Comparison of ENCODE assay signal across 25 mouse cellular contexts in genomic region chr9:34635696-34636095, GRCm38 (mm10).
DNase-seq lines count a peak whose midpoint lies in the region; ATAC-seq lines count a peak whose summit lies in the region.
"Had no signal": no experiment of that assay in that cellular context is flagged by ENCODE, and none has a peak within 500 bp of the region (broad histone marks: within the 10 kb centered on the region; RNA-seq: fewer than 3 reads in every experiment).

No protein-coding gene starts in this region.

- H3K36me3 ChIP-seq in hindbrain, embryonic 15.5 days = no peaks in the 10 kb centered on the region
- H3K36me3 ChIP-seq in hindbrain, embryonic 13.5 days = no peaks in the 10 kb centered on the region
- no peaks in the 10 kb centered on the region for H3K36me3 ChIP-seq in neural tube, embryonic 15.5 days
- H3K36me3 ChIP-seq: forebrain, embryonic 10.5 days; heart, embryonic 15.5 days; hindbrain, embryonic 10.5 days had no signal

- 0 out of 2 replicates have a peak overlapping the region, but pooled peaks have one; percentile 15 for H3K27ac ChIP-seq in hindbrain, embryonic 15.5 days (replicated peaks)
- no peak overlapping the region for H3K27ac ChIP-seq in hindbrain, embryonic 13.5 days
- H3K27ac ChIP-seq in neural tube, embryonic 15.5 days (replicated peaks) = no peak overlapping the region
- H3K27ac ChIP-seq: forebrain, embryonic 10.5 days; forebrain, embryonic 13.5 days; heart, embryonic 15.5 days; hindbrain, embryonic 10.5 days; hindbrain, postnatal 0 days had no signal

- H3K9me3 ChIP-seq in hindbrain, embryonic 15.5 days = no peaks in the 10 kb centered on the region
- no peaks in the 10 kb centered on the region for H3K9me3 ChIP-seq in hindbrain, embryonic 13.5 days
- no peaks in the 10 kb centered on the region for H3K9me3 ChIP-seq in neural tube, embryonic 15.5 days (replicated peaks)
- H3K9me3 ChIP-seq: forebrain, embryonic 13.5 days had no signal

- no peak overlapping the region for H3K4me3 ChIP-seq in hindbrain, embryonic 15.5 days
- no peak overlapping the region for H3K4me3 ChIP-seq in hindbrain, embryonic 13.5 days
- no peak overlapping the region for H3K4me3 ChIP-seq in neural tube, embryonic 15.5 days (replicated peaks)
- H3K4me3 ChIP-seq: forebrain, embryonic 10.5 days; forebrain, embryonic 13.5 days; heart, embryonic 15.5 days; hindbrain, embryonic 10.5 days had no signal

- no peak overlapping the region for H3K4me2 ChIP-seq in hindbrain, embryonic 15.5 days
- H3K4me2 ChIP-seq in hindbrain, embryonic 13.5 days = no peak overlapping the region
- H3K4me2 ChIP-seq in neural tube, embryonic 15.5 days = no peak overlapping the region
- H3K4me2 ChIP-seq: forebrain, embryonic 13.5 days; heart, embryonic 11.5 days; heart, embryonic 15.5 days had no signal

- 75% methylated on average over 6 of the region's 6 CpGs for WGBS in hindbrain, embryonic 15.5 days
- 84% methylated on average over 6 of the region's 6 CpGs for WGBS in hindbrain, embryonic 13.5 days
- 65% methylated on average over 6 of the region's 6 CpGs for WGBS in neural tube, embryonic 15.5 days

- H3K27me3 ChIP-seq in hindbrain, embryonic 15.5 days = no peaks in the 10 kb centered on the region
- no peaks in the 10 kb centered on the region for H3K27me3 ChIP-seq in hindbrain, embryonic 13.5 days
- no peaks in the 10 kb centered on the region for H3K27me3 ChIP-seq in neural tube, embryonic 15.5 days (replicated peaks)
- H3K27me3 ChIP-seq: forebrain, embryonic 13.5 days; heart, embryonic 15.5 days had no signal

- H3K9ac ChIP-seq in hindbrain, embryonic 15.5 days = no peak overlapping the region
- no peak overlapping the region for H3K9ac ChIP-seq in hindbrain, embryonic 13.5 days
- H3K9ac ChIP-seq in neural tube, embryonic 15.5 days (replicated peaks) = no peak overlapping the region
- H3K9ac ChIP-seq: forebrain, embryonic 13.5 days; heart, embryonic 15.5 days had no signal

- no peak for ATAC-seq in hindbrain, embryonic 15.5 days (ENCODE audit: low FRiP score, low read depth)
- ATAC-seq in hindbrain, embryonic 13.5 days (ENCODE audit: low FRiP score) = no peak
- ATAC-seq in neural tube, embryonic 15.5 days (ENCODE audit: low FRiP score) = no peak
- ATAC-seq: CD4-positive, CD25-positive, alpha-beta regulatory T cell, adult 4 months; forebrain, embryonic 13.5 days; forebrain, embryonic 16.5 days; hindbrain, postnatal 0 days; inflammation-experienced regulatory T-cells, adult 6 months; intestine, postnatal 0 days had no signal

- no peaks in the 10 kb centered on the region for H3K4me1 ChIP-seq in hindbrain, embryonic 15.5 days (replicated peaks)
- no peaks in the 10 kb centered on the region for H3K4me1 ChIP-seq in hindbrain, embryonic 13.5 days (replicated peaks)
- H3K4me1 ChIP-seq in neural tube, embryonic 15.5 days = no peaks in the 10 kb centered on the region
- H3K4me1 ChIP-seq: forebrain, embryonic 10.5 days; forebrain, embryonic 13.5 days; heart, embryonic 15.5 days had no signal

- peak; percentile 38 for DNase-seq in ES-CJ7 (ENCODE audit: low read depth, low spot score)
- DNase-seq in R1 (ENCODE audit: low read depth, low spot score) = peak; percentile 69
- no peak for DNase-seq in right cerebral cortex, adult 2 months (ENCODE audit: low spot score in 2 of 2)
- DNase-seq: adrenal gland, postnatal 10 days; adrenal gland, postnatal 36 days; cerebellum, adult 18-20 months; cerebellum, adult 9-10 months; cerebellum, postnatal 14 days; gastrocnemius, postnatal 10 days; gastrocnemius, postnatal 36 days; heart, postnatal 10 days; heart, postnatal 36 days had no signal

Comparison
In these comparisons a context has a peak if more than half of its experiments do, and no peak if none do; other contexts are left out.
1. DNase-seq: peak in ES-CJ7 (single experiment) and R1 (single experiment); none in right cerebral cortex, adult 2 months (0 of 2).